Mouse (Mus musculus) gastrocnemius, adult 2 months (tissue): ENCODE measurements at regions not wholly inside any gene's neighbourhood (a gene's known extent, or its start where the extent isn't known, plus 50 kb on each side); places are given as distances from the start of the nearest gene placed in this dataset.
"Not testable (repeated sequence)": the region's sequence is repeated elsewhere in the genome, so short reads cannot be mapped to it uniquely, and the experiment has no call there.

Experiments
- DNase-seq: peaks from one replicate; pipeline ENCODE4 v3.0.0; 2022
- H3K27ac ChIP-seq: fragments of 200-600 bp; 2 replicates; pipeline ENCODE4 v1.8.1; 2022; ENCODE audit warnings: mild to moderate bottlenecking
- H3K4me3 ChIP-seq: fragments of 200-600 bp; 2 replicates; pipeline ENCODE4 v1.8.1; 2022; ENCODE audit warnings: mild to moderate bottlenecking, moderate library complexity
- CTCF ChIP-seq: fragments of 200-600 bp; IDR thresholded peaks from 2 replicates; pipeline ENCODE4 v1.8.1; 2022; ENCODE audit warnings: antibody characterized with exemption, mild to moderate bottlenecking, moderate library complexity
- intact Hi-C: fragments of 180-260 bp; cut with DNase I; formaldehyde crosslinking; loops from one replicate; pipeline ENCODE4 v1.15.1; 2025

- no peak overlapping the region for H3K4me3 ChIP-seq
- peak; percentile 70 for DNase-seq
- intact Hi-C loops: loop anchor here (5.0 kb wide), 1 partner anchor 566 kb away; no protein-coding TSS in a partner anchor
- H3K27ac ChIP-seq: peak overlapping the region; percentile 63
- TF ChIP-seq CTCF: no peak
Observed at GRCm38 (mm10) chr4:4708261-4708660, 84.9 kb downstream of the Impad1 start.

- DNase-seq: no peak
- intact Hi-C loops: no loop called here
- Histone ChIP-seq H3K27ac (no peak overlapping the region), H3K4me3 (no peak overlapping the region)
- TF ChIP-seq CTCF: no peak
Observed at GRCm38 (mm10) chr4:4699102-4699501, 94.1 kb downstream of the Impad1 start.

- DNase-seq: no peak
- no peak for TF ChIP-seq CTCF
- intact Hi-C loops: no loop called here
- H3K27ac ChIP-seq: no peak overlapping the region
- H3K4me3 ChIP-seq: no peak overlapping the region
Observed at GRCm38 (mm10) chr4:4695413-4695812, 97.7 kb downstream of the Impad1 start.

- H3K4me3 ChIP-seq: no peak overlapping the region
- H3K27ac ChIP-seq: no peak overlapping the region
- no peak for DNase-seq
- TF ChIP-seq CTCF: no peak
- intact Hi-C loops: no loop called here
Observed at GRCm38 (mm10) chr4:4686920-4687319, 106.2 kb downstream of the Impad1 start.

- intact Hi-C loops: no loop called here
- H3K4me3 ChIP-seq: no peak overlapping the region
- no peak for TF ChIP-seq CTCF
- DNase-seq: no peak
- H3K27ac ChIP-seq: no peak overlapping the region
Observed at GRCm38 (mm10) chr4:4674607-4675006, 118.5 kb downstream of the Impad1 start.

- no peak for TF ChIP-seq CTCF
- no peak for DNase-seq
- intact Hi-C loops: no loop called here
- H3K27ac ChIP-seq: no peak overlapping the region
- H3K4me3 ChIP-seq: no peak overlapping the region
Observed at GRCm38 (mm10) chr4:4650251-4650650, 142.9 kb downstream of the Impad1 start.

GRCm38 (mm10) chr4:4645264-4645663 lies 147.9 kb downstream of the Impad1 start:
- no peak for TF ChIP-seq CTCF
- intact Hi-C loops: no loop called here
- Histone ChIP-seq H3K4me3 (no peak overlapping the region), H3K27ac (no peak overlapping the region)
- no peak for DNase-seq

GRCm38 (mm10) chr4:4636258-4636657 lies 156.9 kb downstream of the Impad1 start:
- DNase-seq: no peak
- Histone ChIP-seq H3K27ac (no peak overlapping the region), H3K4me3 (no peak overlapping the region)
- intact Hi-C loops: no loop called here
- TF ChIP-seq CTCF: no peak

- Histone ChIP-seq H3K27ac (no peak overlapping the region), H3K4me3 (no peak overlapping the region)
- intact Hi-C loops: no loop called here
- DNase-seq: no peak
- no peak for TF ChIP-seq CTCF
Observed at GRCm38 (mm10) chr4:4635856-4636255, 157.3 kb downstream of the Impad1 start.

- no peak for DNase-seq
- H3K4me3 ChIP-seq: no peak overlapping the region
- intact Hi-C loops: no loop called here
- H3K27ac ChIP-seq: no peak overlapping the region
- TF ChIP-seq CTCF: no peak
Observed at GRCm38 (mm10) chr4:4635338-4635737, 157.8 kb downstream of the Impad1 start.

GRCm38 (mm10) chr4:4634646-4635045 lies 158.5 kb downstream of the Impad1 start:
- no peak overlapping the region for H3K27ac ChIP-seq
- no peak for TF ChIP-seq CTCF
- DNase-seq: no peak
- intact Hi-C loops: no loop called here
- no peak overlapping the region for H3K4me3 ChIP-seq

GRCm38 (mm10) chr4:4630750-4631149 lies 162.4 kb downstream of the Impad1 start:
- Histone ChIP-seq H3K27ac (no peak overlapping the region), H3K4me3 (no peak overlapping the region)
- no peak for TF ChIP-seq CTCF
- intact Hi-C loops: no loop called here
- no peak for DNase-seq

GRCm38 (mm10) chr4:4629251-4629650 lies 163.9 kb downstream of the Impad1 start:
- Histone ChIP-seq H3K27ac (no peak overlapping the region), H3K4me3 (no peak overlapping the region)
- DNase-seq: no peak
- intact Hi-C loops: no loop called here
- no peak for TF ChIP-seq CTCF

GRCm38 (mm10) chr4:4623840-4624239 lies 169.3 kb downstream of the Impad1 start:
- H3K4me3 ChIP-seq: no peak overlapping the region
- TF ChIP-seq CTCF: no peak

GRCm38 (mm10) chr4:4620135-4620534 lies 173.0 kb downstream of the Impad1 start:
- H3K27ac ChIP-seq, H3K4me3 ChIP-seq, intact Hi-C loops, DNase-seq: not testable (repeated sequence)

More at GRCm38 (mm10) chr4:4623840-4624239, 169.3 kb downstream of the Impad1 start:
- no peak overlapping the region for H3K27ac ChIP-seq
- DNase-seq: no peak
- intact Hi-C loops: no loop called here
